Mouse (Mus musculus) liver, adult (tissue): ENCODE results near the gene Ubash3b.

ENCODE experiments used
- GATA4 ChIP-seq: IDR thresholded peaks from 2 replicates; pipeline ENCODE4 v1.6.1; 2014; ENCODE audit warnings: mild to moderate bottlenecking, low read length; ENCODE audit not compliant: insufficient replicate concordance

Ubash3b gene

GRCm38 (mm10) chr9:41151491-41151890 lies 10.0 kb downstream of the Ubash3b start:
- no peak for TF ChIP-seq GATA4

- no peak; the same call in 1 of the 2 replicates for TF ChIP-seq GATA4
Measured at GRCm38 (mm10) chr9:41149896-41150295, 11.6 kb downstream of the Ubash3b start.

- no peak for TF ChIP-seq GATA4
Measured at GRCm38 (mm10) chr9:41149079-41149676, 12.3 kb downstream of the Ubash3b start.

DNA sequence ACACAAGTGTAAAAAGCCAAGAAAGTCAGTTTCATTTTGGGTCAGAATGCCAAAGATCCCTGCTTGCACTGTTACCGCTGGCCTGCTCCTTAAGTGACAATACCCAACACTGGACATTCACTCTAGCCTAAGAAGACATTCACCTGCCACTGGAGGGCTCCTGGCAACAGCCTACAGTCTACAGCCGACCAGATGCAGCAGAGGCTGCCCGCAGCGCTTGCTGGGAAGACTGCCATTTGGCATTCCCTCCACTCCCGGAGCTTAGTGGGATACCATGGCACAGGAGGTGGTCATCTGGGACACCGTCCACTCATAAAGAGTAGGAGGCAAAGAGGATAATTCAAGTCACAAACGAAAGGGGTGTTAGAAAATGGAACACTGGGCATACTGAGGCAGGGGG lies 12.9 kb downstream of the Ubash3b start:
- TF ChIP-seq GATA4, result no peak

GRCm38 (mm10) chr9:41147203-41147842 lies 14.2 kb downstream of the Ubash3b start:
- TF ChIP-seq GATA4, result no peak

DNA sequence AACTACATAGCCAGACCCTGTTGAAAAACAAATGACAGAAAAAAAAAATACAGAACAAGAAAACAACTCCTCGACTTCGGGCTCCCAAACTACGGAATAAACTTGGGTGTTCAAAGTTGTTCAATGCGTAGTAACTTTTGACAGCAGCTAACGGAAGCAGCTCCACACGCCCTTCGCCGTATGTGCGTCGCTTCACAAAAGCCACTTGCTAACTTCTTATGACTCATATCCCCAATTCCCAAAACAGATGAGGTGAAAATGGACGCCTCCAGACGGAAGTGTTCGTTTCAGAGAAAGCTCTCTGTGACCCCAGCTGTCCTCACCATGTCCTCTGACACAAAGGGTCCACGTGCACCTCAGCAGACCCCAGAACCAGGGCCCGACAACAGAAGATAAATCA lies 17.7 kb downstream of the Ubash3b start:
- TF ChIP-seq GATA4, result no peak

DNA sequence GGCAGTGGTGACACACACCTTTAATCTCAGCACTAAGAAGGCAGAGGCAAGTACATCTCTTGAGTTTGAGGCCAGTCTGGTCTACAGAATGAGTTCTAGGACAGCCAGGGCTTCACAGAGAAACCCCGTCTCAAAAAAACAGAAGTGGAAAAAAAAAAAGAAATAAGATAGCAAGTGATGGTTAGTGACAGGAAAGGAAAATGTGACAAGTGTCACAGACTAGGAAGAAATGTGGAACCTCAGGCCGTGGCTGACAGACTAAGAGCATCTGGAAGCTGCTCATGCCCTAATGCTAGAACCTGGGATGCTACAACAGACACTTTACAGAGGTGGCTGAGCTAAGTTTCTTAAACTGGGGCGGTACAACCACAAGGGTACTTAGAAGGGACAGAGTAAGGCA lies 18.4 kb downstream of the Ubash3b start:
- TF ChIP-seq GATA4, result no peak

DNA sequence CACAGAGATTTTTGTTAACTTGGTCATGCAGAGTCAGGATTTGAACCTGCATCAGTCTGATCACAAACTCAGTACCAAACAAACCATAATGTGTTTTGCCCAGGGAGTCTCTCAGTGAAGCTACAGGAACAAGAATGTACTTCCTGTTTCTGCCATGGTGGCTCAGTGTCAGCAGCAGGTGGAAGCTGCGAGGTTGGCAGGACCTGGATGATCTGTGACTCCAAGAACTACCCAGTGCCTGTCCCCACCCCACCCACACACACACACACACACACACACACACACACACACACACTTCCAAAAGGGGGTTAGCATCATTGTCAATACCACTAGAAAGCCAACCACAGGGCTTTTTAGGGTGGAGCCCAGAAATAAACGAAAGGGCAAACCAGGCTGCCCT lies 20.5 kb downstream of the Ubash3b start:
- no peak for TF ChIP-seq GATA4

DNA sequence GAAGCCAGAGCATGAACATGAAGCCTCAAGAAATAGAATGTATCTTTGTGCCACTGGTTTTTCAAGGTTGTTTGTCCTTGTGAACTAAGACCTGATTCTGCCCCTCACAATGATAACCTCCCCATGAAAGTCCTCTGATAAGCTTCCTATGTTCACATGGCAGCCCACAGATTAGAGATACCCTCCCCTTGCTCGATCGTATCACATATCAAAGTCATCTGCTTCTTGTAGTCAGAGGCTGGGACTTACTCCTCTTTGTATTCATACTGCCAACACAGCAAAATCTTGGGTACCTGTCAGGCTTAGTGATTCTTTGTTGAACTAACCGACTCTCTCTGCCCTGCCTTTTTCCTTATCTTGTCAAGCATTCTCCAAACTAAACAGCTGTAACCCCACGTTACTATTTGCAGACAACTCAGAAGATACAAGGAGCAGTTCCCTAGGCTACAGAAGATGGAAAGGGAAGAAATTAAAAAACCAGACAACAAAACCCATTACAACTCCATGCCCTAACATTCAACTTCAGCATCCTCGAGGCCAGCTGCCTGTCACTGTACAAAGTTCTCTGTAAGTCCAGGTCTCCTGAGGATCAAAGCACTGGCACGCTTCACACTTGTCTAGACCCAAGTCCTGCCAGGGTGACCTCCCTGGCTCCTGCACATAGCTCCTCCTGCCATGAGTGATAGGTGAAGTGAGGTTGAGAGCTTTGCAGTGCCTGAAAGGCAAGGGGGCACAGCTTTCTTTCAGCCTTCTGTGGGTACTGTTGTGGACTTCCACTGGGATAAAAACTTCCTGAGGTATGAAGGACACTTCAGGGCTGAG lies 22.3 kb downstream of the Ubash3b start:
- no peak for TF ChIP-seq GATA4

DNA sequence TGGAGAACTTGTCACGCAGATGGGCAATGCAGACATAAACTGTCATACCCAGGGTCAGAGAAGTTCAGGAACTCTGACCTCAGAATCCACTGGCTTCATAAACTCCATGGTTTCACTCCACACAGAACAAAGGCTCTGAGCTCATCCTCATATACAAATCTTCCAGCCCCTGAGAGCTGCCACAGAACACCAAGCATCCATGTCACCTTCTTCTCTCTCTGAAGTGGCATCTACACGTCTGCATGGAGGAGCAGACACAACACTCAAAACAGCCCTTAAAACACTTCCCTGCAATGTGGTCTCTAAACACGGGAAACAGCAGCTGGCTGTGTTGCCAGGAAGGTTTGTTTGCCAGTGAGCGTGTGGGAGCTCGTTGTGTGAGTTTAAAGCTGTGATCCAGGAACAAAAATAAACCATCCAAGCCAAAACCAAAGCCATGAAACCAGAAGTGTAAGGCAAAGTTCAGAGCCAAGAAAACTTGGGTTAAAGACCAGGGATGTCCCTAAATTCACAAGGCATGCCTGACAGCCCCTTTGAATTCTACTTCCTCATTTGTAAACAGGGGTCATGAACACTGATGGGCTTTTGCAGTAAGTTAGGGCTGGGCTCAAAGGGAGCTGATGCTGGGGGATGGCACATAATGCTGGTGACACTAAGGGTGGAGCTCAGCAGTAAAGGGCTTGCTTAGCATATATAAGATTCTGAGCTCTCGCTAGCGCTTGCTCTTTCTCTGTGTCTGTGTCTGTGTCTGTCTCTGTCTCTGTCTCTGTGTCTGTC lies 24.6 kb downstream of the Ubash3b start:
- TF ChIP-seq GATA4, result no peak

DNA sequence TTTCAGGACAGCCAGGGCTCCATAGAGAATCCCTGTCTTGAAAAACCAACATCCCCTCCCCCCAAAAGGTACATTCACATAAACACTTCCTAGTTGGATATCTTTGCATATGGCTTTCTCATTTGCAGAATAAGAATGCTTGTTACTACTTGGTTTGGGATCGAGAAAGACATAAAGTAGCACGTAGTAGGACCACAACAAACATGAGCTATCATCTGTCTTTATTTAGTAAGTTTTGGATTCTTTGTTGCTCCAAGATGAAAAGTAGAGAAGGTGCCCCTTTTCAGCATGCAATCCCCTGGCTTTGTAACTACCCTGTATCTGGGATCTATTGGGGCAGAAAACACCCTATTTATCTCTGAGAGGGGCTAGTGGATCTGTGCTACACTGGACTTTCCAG lies 25.2 kb downstream of the Ubash3b start:
- no peak for TF ChIP-seq GATA4

DNA sequence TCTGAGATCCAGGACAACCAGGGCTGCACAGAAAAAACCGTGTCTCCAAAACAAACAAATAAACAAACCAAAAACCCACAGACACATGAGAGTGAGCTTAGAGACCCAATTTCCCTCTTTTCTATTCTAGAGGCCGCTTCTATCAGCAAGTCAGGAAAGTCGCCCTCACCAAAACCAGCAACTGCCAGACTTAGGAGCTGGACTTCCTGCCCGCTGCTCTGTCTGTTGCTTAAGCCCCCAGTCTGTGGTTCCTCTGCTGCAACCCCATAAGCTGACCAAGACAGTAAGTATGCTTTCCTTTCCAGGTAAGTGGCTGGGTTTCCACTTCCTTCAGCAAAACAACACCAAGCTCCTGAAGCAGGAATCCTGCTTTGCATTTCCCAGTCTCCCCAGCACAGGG lies 26.6 kb downstream of the Ubash3b start:
- no peak for TF ChIP-seq GATA4

DNA sequence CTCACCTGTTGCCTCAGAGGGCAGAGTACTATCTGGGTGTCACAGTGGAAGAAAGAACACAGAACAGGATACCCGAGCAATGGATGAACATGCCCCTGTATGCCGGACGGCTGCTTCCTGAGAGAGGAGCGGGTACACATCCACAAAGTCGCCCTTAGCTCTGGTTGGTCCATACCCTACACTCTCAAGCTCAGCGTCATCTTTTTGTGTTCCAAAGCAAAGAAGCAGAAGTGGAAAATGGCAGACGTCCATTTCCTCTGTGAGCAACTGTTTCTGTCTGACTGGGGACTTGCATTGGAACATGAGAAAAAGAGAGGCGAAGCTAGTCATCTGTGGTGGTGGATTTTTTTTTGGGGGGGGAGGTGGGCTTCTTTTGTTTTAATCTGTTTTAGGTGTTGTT lies 30.9 kb downstream of the Ubash3b start:
- no peak for TF ChIP-seq GATA4

DNA sequence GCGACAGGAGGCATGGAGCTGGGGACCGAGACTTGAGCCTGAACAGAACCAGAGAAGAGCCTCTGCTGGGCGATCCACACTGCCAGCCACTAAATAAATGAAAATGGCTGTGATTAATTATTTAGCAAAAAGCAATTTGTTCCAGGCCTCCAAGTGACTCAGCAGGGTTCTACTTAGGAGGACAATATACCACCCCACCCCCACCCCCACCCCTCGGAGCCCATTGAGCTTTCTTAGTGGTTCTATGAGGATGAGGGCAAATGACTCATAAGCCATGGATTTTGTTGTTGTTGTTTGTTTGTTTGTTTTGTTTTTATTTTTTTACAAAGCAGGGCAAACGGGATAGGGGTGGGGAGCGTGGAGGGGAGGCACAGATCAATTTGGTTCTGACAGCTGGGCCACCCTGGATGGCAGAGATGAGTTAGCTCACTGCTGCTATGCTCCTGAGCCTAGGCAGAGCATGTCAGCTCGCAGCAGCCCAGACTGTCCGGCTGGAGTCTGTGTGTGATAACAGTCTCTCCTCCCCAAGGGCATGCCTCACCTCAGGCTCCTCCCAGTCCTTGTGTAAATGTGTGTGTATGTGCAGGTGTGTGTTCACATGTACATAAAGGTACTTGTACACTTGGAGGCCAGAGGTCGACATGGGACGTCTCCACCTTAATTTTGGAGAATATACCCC lies 31.6 kb downstream of the Ubash3b start:
- no peak for TF ChIP-seq GATA4

DNA sequence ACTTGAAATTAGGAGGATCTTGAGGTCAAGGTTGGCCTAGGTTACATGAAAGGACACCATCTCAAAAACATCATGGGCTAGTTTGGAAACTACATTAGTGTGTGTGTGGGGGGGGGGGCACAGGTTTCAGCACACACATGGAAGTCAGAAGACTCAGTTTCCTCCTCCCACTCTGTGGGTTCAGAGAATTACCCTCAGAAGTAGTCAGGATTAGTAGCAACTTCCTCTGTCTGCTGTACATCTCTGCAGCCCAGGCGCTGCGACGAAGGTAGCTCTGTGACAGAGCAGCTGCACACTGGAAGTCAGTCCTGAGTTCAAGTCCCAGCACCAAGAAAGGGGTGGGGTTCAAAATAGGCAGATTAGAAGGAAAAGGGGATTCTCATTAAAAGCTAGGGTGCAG lies 32.2 kb downstream of the Ubash3b start:
- no peak for TF ChIP-seq GATA4
